Mouse (Mus musculus) lung, adult 18-20 months (tissue): Measurements from ENCODE around the gene Churc1.

Source experiments
- DNase-seq, 2 experiments: peaks; one replicate each; pipeline ENCODE4 v3.0.0; 2022; ENCODE audit warnings: mixed read lengths in 2 of 2

Churc1 gene

DNA sequence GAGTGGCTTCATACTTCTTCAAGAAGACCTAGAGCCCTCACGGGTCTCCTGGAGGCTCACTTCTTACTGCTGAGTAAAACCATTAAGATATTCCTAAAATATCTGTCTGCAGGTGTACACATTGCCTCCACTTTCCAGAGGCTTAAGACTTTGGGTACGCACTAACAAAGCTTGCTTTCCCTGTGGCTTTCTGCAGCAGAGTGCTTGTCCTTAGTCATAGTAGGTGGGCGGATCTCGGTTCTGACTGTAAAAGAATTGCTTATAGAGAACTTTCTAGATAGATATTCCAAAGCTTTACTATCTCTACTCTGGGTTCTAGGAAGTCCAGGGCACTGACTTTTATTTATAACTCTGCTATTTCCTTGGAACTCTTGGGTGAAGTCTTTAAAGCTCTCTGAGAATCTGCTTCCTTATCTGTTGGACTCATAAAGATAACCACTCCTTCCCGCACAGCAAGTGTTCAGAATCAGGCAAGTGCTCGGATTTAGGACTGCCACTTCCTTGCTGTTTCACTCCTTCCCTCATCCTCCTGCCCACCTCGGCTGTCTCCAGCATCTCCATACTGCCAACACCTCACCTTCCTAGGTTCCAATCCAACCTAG lies 31.7 kb downstream of the Churc1 start:
- no peak for DNase-seq

DNA sequence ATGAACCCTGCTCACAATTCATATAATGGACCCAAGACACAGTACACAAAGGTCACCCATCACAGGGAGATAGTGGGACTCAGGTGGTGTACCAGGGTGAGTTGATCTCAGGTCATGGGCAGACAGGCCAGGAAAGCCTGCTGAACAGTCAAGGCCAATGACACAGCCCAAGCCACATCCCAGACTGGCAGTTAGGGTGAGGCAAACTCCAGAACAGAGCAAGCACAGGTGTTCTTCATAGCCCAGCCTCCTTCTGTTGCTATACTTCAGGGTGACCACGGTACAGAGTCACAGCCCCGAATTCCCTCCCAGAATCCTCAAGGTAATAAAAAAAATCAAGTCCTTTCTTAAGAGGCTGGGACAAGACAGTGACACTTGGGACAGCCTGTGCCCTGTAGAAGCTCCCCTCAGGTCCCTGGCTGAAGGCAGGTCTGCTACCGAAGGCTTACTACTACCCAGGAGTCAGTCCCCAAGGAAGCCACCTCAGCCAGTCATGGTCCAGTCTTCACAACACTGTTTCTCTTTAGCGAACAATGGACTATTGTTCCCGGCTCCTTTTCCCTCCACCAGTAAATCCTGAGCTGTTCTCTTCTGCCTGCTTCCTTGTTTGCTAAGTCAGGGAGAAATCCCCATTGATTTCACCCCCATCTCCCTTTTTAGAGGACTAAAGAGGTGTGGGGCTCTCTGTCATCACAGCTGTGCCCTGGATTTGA lies 32.8 kb downstream of the Churc1 start:
- no peak for DNase-seq

DNA sequence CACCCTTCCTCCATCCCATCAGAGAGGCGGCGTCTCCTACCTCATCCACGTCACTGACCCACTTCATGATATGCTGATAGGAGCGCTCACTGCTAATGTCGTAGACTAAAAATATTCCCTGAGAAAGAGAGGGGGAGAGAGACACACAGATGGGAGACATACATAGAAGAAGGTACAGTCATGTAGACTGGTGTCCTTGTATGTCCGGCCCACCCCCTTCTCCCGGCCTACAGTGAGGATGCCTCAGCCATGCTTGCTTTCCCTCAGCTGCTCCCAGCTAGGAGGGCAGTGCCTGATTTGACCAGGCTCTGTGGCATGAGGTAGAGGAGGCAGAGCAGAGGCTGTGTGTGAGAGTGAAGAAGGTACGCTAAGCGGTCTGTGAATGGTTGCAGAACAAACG lies 37.7 kb downstream of the Churc1 start:
- DNase-seq, result no peak

DNA sequence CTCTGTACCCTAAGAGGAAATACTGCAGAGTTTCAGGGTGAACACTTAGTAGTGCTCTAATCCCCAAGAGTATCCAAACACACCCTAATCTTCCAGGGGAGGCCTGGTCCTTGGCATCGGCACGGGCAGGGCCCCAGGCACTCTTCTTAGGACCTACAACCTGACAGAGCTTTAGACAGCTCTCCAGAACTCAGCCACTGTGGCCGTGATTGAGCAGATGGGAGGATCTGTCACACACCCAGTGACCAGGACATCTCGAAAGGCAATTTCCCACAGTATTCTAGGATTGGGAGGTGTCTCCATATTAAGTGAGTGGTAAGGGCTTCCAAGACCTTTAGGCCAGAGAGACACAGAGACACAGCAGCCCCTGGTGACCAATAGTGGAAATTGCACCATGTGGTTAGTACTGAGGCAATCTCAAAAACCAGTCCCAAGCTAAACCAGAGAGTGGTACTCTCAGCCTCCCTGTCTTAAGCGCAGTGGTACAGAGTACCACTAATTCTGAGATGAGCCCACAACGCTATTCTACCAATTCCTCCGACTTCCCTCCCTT lies 38.4 kb downstream of the Churc1 start:
- DNase-seq, result peak; percentile 39 to 61

DNA sequence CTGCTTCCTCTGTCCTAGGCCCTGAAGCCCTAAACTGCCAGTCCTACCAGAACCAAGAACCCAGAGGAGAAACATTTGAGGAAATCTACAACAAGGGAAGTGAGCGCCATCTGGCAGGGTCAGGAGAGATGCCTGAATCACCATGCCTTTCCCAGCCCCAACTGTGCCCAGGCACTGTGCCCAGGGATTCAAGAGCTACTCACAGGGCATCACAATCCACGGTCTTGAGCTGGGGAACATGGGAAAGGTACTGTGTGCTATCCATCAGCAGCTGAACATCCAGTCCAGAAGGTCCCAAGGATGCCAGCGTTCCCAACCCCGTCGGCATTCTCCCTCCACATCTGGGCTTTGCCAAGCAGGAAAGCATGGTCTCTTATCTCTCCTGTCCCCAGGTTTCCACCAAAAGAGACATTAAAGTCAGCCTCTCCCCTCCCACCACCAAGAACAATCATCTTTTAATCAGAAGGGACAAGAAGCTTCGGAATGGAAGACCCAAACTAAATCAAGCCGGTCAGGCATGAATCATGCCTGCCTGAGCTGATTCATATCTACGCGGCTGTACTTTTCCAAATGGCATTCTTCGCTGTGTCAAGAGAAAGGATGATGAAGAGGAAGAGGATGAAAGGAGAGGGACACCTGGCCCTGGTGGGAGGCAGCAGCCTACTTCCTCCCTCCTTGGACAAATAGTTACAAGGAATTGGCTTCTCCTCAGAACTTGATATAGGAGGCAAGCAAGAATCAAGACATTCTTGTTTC lies 39.9 kb downstream of the Churc1 start:
- DNase-seq, result no peak

DNA sequence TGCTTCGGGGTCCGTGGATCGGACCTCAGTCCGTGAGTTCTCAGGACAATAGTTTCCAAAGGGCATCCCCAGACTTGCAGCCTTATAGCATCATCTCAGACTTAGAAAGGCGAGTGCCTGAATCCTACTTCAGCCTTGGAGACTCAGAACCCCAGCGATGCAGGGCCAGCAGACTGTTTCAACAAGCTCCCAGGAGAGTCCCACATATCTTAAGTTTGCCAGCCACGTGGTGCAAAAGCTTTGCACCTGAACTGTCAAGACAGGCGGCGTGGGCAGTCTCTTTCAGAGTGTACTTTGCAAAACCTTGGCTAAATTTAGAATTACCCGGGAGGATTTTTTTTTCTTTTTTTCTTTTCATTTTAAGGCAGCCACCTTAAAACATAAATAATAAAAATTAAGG lies 42.5 kb downstream of the Churc1 start:
- no peak for DNase-seq

DNA sequence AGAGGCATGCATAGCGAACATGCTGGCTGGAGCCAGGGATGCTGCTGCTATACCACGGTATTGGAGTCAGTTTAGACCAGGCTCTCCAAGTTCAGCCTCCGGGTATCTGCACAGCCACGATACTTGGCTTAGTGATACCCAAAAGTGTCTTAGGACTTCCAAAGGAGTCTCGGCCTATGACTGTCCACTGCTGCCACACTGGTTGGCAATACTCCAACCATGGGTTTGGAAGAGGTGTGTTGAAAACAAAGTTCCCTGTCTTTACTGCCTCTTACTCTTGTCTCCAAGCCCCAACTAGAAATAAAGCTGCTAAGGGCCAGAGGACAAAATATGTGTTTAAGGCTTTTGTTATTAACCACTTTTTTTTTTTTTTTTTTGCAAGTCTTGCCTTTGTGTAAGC lies 45.2 kb downstream of the Churc1 start:
- DNase-seq, result no peak

DNA sequence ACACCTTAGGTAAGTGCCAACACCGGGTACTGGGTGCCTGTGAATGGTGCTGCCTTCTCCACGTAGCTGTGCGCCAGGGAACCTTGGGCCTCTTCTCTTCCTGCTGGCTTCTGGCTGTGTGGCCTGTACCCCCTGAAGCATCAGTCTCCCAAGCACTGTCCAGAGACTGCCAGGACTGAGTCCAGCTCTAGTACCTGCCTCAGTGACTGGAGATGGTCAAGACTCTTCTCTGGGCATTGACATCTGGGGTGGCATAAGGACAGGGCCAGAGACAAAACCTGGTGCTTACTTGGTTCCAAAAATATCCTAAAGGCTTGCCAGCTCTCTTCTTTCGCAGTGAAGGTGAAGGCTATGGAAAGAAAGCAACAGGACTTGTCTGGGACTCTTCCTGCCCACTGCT lies 45.7 kb downstream of the Churc1 start:
- DNase-seq, result no peak

DNA sequence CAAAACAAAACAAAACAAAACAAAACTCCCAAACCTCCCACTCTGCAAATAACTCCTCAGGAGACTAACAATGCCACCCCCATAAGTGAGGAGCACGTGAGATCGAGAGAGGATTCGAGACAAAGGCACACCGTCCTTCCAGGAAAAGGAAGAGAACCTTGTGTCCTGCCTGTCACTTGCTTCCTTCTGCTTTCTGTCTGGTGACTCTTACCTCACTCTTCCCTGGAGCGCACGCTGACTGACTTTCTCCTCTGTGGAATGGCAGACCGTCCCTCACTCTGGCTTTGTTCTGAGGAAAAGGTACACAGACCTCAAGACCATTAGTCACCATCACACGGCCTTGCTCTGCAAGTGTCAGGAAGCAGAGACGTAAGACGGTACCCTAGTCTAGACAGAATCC lies 48.2 kb downstream of the Churc1 start:
- no peak for DNase-seq

DNA sequence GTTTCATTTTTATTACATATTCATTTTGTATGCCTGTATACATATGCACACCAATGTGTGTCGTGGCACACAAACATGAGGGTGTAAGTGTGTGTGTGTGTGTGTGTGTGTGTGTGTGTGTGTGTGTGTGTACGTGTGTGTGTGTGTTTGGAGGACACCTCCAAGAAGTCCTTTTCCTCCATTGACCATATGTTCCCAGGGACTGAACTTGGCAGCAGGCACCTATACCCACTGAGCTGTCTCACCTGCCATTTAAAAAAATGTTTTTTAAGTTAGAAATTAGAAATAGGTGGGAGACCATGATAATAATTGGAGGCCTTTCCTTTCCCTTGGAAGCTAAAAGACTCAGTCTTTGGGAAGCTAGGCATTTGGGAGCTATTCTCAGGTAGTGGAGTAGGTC lies 48.8 kb downstream of the Churc1 start:
- DNase-seq, result no peak

DNA sequence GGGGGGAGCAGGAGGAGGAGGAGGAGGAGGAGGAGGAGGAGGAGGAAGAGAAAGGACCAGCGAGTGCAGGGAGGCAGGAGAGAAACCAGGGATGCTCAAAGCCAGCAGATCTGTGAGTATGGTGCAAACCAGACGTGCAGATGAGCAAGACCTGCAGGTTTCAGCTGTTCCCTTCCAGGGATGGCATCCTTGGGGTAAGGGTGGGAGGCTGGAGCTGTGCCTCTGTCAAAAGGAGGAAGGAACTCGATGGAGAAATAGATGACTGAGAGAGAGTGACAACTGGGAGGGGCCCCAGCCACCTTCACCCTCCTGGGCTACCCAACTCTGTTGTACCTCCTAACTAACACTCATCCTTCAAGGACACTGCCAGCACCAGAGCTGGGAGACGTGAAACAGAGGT lies 51.4 kb downstream of the Churc1 start:
- DNase-seq, result no peak

DNA sequence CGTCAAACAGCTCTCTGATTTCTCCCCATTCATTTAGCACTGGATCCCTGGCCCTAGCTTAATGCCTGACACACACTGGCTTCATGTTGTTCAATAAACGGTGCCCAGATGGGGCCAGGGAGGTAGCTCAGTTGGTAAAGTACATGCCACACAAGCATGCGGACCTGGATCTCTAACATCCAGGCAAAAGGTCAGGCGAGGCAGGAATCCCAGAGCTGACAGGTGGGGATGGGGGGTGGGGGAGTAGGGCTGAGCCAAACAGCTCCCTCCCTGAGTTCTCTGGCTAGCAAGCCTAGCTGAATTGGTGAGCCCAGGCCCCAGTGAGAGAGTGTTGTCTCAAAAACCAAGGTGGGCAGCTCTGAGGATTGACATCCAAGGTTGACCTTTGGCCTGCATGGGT lies 51.8 kb downstream of the Churc1 start:
- DNase-seq, result no peak

DNA sequence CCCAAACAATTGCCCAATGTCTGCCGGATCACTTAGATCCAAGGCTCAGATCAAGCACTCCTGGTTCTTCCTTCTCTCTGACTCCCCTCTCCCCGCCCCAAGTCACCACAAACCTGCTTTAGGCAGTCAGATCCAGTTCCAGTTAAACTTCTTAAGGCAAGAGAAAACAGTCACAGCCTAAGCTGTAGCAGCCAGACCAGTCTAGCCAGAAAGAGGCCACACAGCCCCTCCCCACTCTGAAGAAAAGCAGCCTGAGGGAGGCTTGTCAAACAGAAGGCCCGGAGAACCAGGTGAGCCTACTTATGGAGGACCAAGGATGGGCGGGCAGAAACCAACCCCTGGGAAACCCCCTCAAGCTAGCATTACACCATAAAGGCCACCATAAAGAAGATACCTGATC lies 52.8 kb downstream of the Churc1 start:
- DNase-seq, result peak; percentile 79 to 88

DNA sequence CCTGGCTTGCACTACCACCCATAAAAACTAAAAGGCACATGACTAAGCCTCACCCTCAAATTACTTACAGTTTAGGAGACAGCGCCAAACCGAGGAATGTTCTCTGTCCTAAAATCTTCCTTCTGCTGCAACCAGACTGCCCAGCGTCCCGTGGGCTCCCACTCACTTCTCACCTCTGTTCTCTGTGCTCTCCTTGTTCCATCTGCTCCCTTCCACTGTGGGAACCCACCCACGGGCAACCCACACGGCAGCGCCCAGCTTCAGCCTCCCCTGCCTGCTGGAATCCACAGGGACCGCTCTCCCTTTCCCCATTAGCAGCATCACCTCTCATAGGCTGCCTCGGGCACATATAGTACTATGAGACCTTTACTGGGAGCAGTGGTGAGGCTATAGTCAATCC lies 53.6 kb downstream of the Churc1 start:
- no peak for DNase-seq

DNA sequence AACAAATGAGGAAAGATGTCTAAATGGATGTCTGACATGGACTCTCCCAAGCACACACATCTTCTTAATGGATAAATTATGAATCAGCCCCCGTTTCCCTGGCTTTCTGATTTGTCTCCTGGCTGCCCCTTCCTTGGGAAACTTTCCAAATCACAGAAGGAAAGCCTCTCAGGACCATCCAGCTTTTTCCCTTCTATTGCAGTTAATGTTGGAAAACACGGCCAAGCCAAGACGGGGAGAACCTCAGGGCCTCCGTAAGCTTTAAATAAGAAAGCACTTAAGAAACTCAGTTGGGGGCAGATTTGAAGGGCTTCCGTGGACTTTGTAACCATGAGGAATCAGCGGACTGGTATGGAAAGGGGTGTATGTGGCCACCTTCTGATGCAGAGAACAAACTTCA lies 54.5 kb downstream of the Churc1 start:
- no peak for DNase-seq

DNA sequence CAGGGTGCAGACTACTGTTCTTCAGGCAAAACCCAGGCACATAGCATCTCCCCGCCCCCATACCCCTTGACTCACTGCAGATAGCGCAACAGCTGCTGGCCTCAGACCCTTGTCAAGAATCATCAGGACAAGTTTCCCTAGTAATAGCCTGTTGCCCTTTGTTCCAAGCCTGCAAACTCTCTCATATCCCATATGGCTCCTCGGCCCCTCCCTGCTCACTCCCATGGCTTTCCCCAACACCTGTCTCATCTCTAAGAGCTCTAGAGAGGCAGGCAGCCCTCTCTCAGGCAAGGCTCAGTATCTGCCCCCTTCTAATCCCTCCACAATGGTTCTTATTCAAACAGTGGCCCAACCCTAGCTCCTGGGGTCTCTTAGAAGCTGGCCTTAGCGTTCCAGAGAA lies 55.3 kb downstream of the Churc1 start:
- no peak for DNase-seq

DNA sequence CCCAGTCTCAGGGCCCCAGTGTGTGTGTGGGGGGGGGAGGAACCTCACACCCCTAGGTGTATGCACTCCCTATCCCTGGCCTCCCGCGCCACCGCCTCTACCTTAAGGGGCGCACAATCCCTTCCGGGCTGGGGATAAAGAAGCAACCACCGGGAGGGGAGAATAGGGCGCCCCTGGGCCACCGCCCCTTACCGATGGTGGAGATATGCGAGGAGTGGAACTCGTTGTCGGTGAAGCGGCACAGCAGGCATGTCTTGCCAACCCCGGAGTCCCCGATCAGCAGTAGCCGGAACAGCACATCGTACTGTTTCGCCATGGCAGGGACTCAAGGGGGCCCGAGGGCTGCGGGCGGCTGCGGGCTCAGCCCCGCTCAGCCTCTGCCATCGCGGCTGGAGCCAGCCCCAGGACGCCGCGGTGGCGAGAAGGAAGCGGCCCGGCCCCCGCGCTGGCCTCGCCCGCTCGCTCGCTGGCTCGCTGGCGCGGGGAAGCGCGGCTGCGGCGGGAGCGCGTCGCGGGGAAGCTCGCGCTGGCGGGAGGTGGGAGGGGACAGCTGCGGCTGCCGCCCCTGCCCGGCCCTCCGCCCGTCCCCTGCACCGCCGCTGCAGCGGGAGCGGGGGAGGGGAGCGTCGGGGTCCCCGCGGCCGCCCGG lies 56.8 kb downstream of the Churc1 start:
- no peak for DNase-seq

DNA sequence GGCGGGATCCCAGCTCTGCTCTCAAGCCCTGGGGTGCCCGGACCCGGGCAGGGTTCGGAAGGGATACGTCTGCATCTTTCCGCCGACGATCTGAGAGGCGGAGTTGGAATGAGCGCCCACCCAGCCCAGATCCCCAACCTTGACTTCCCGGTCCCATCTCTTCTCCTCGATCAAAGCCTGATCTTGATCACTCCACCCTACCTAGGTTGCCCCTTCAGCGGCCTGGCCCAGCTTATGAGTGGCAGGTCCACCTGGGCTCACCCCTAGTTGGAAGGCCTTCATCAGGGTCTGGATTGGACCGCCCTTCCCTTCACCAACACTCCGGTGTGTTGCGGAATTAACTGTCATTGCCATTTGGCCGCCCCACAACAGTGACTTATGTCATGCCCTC lies 57.3 kb downstream of the Churc1 start, which contains the start of gene Rab15:
TSS of gene Rab15 (minus strand) at position 258 of the 391 bp plus-strand sequence.
- DNase-seq, result no peak

DNA sequence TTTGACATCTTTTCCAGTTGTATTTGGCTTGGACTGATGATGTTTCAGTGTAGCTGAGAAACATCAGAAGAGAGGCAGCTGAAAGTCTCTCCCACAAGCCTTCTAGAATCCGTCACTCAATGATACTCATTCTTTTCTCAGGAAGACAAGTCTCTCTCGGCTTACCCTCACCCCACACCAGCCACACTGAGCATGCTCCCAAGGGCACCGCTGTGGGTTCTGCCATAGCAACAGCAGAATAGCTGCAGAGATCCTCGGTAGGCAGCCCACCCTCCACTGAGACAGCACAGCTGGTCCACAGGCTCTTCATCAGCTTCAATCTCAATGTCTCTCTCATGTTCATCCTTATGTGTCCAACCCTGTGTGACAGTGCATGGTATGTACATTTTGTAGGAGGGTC lies 59.9 kb downstream of the Churc1 start:
- DNase-seq, result no peak

DNA sequence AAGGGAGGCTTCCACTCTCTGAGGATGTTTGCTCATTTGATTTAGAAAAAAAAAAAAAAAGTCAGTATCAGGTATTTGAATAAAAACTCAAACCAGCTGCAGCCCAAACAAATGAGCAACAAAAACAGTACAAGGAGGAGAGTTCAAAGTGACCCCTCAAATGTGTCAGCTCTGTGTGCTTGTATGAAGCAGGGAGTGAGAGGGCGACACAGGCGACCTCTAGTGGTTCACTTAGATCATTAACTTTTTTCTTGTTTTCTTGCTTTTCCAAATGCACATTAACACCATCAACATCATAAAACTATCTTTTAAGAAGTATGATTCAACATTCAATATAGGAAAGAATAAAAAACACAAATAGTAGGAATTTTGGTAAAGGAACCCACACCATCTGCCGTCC lies 67.4 kb downstream of the Churc1 start:
- peak in 1 of 2 experiments; percentile 27 for DNase-seq
